Mouse (Mus musculus): ENCODE results near the gene Sox6.

DNA sequence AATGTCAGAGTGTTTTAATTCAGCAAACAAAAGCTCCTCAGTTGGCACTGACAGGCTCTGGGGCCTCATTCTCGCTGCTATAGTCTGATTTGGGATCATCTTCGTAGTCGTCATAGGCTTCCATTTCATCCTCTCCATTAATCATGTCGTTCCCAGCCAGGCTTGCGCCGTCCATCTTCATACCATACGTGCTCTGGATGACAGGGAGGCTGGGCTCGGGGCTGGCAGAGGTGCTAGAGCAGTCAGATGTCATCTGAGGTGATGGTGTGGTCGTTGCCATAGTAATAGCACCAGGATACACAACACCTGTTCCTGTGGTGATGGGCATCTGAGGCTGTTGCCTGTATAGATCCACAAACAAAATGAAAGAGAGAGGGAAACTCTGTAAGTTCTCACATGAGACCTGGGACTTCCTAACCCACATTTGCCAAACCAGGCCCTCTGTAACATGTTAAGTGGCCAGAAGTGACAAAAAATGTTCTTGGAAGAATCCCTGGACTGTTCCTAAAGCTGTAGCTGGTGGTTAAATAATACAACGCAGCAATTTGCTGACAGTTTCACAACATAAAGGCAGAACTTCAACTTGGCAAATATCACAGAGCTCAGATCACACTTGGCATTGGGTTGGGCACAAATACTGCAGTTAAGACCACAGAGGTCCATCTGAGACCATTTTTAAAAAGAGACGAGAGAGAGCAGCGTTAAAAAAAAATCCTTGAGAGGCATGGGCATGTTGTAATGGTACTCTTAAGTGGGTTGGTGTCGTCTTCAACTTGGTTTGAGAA lies 561.5 kb downstream of the Sox6 start:
- TF ChIP-seq CTCF (IDR thresholded peaks at IDR 0.05; ENCODE audit: borderline replicate concordance, insufficient read depth, low read depth, low read length) = no peak
- no peak for TF ChIP-seq POLR2A (IDR thresholded peaks at IDR 0.05; ENCODE audit: borderline replicate concordance, insufficient read depth, low read length)

Data from cerebellum, adult 2 months (tissue).